Mouse (Mus musculus): ENCODE data around the gene Gm20822. TPM values are rescaled to one million over a fixed set of nuclear protein-coding genes. Genes with fewer than 3 reads are reported as not detected.
"Not testable (repeated sequence)": the region's sequence is repeated elsewhere in the genome, so short reads cannot be mapped to it uniquely, and the experiment has no call there.

The Gm20822 gene
- not detected in 2 replicates for polyA plus RNA-seq (2012; rRNA removed)

DNA sequence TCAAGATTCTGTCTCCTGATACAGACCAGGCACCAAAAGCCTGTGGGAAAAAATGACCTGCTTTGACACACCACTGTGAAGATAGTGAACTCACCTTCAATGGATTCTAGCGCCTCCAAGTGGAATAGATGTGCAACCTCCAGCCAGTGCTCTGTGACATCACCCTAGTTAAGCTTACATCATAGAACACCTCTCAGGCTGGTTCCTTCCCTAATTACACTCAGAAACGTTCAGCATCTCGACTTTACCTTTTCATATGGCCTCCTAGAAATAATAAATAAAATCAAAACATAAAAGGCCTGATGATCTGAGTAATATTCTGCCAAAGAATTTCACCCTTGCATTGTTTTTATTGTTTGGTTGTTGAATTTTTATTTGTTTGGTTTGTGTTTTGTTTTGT lies at the start of gene Gm20822:
Gene Gm20822, minus strand, starts transcription at position 101 of the 400 bp plus-strand sequence.
- H3K27ac ChIP-seq (ENCODE audit: control insufficient read depth, insufficient read depth, low read length); H3K4me3 ChIP-seq (ENCODE audit: control insufficient read depth, insufficient read depth, low read length); DNase-seq; H3K27me3 ChIP-seq (ENCODE audit: control insufficient read depth, insufficient read depth, low read length); H3K4me1 ChIP-seq (replicated peaks; ENCODE audit: control insufficient read depth, insufficient read depth, low read length); H3K36me3 ChIP-seq (ENCODE audit: control insufficient read depth, insufficient read depth, low read length): not testable (repeated sequence)
- no CpG with 5 or more reads among the region's 3 CpGs for WGBS
